Mouse (Mus musculus): ENCODE data around the gene Dlgap1. TPM values are rescaled to one million over a fixed set of nuclear protein-coding genes. Genes with fewer than 3 reads are reported as not detected.

Gene Dlgap1
- 0.50 and 0.62 TPM in 2 replicates for polyA plus RNA-seq (2015; fragmentation: Nextera tagmentation; extraction: Ambion mirVana)

DNA sequence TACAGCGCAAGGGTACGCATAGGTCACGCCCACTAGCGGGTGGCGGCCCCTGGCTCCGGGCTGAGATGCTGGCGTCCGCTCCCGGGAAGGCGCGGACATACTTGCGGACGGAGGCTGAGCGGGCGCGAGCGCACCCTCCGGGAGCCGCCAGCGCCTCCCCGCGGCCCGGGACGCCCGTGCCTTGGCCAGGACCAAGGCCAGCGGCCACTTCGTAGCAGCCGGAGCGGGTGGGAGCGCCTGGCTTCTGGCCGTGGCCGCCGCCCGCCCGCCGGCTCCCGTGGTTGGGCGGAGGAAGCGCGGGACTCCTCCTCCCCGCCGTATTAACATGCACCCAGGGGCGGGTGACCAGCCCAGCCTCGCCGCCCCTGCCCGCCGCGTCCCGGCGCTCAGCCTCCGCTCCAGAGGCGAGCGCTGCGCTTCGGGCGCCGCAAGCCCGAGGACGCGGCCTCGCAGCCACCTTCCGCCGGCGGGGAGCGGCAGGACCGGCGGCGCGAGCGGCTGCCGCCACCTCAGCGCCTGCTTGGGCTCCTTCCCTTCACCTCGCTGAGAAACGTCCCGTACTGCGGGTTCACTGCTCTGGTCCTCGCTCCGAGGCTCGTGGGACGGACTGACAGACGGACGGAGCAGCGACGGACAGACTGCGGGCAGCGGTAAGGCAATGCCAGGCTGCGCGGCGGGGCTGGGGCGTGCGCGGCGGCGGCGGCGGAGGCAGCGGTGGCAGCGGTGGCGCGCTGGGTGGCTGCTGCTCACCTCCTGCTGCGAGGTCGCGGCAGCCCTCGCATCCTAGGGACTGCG is at the start of gene Dlgap1:
TSS of gene Dlgap1 (plus strand) at position 53 of the 795 bp plus-strand sequence.
- Histone ChIP-seq H3K4me1 (peaks cover 9% of the 10 kb centered on the region; the same call in 1 of the 2 replicates), H3K9ac (no peak within 1 kb of the TSS), H3K4me3 (peak within 1 kb of the TSS; percentile 47), H3K27ac (no peak within 1 kb of the TSS), H3K4me2 (peak within 1 kb of the TSS; percentile 94), H3K36me3 (no peaks in the 10 kb centered on the region), H3K27me3 (peaks cover 37% of the 10 kb centered on the region), H3K9me3 (no peaks in the 10 kb centered on the region)
- WGBS = under 1% methylated on average over 102 of the region's 105 CpGs
- ATAC-seq (ENCODE audit: borderline replicate concordance, extremely low read depth, low FRiP score, low TSS enrichment) = peak; percentile 95

DNA sequence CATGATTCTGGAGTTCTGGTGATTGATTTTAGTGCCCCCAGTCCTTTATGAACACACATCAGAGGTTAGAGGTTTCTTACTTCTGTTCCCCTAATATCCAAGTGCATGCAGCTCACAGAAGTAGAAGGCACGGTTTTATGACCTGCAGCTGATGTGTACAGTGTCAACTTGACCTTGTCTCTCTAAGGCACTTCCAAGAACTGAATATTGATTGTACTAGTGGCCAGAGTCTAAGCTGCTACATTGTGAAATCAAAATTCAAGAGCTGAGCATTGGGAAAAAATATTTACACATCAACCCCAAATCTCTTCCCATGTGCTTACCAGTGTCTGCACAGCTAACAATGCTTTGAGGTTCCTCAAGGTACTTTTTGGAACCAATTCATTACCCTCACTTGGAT is 13.9 kb upstream of the Dlgap1 start:
- Histone ChIP-seq H3K4me2 (no peak overlapping the region), H3K36me3 (no peaks in the 10 kb centered on the region), H3K4me1 (no peaks in the 10 kb centered on the region), H3K27me3 (no peaks in the 10 kb centered on the region), H3K9ac (no peak overlapping the region), H3K9me3 (no peaks in the 10 kb centered on the region), H3K27ac (no peak overlapping the region), H3K4me3 (no peak overlapping the region)
- 59% methylated on average over 1 of the region's 1 CpGs for WGBS
- no peak for ATAC-seq (ENCODE audit: borderline replicate concordance, extremely low read depth, low FRiP score, low TSS enrichment)

DNA sequence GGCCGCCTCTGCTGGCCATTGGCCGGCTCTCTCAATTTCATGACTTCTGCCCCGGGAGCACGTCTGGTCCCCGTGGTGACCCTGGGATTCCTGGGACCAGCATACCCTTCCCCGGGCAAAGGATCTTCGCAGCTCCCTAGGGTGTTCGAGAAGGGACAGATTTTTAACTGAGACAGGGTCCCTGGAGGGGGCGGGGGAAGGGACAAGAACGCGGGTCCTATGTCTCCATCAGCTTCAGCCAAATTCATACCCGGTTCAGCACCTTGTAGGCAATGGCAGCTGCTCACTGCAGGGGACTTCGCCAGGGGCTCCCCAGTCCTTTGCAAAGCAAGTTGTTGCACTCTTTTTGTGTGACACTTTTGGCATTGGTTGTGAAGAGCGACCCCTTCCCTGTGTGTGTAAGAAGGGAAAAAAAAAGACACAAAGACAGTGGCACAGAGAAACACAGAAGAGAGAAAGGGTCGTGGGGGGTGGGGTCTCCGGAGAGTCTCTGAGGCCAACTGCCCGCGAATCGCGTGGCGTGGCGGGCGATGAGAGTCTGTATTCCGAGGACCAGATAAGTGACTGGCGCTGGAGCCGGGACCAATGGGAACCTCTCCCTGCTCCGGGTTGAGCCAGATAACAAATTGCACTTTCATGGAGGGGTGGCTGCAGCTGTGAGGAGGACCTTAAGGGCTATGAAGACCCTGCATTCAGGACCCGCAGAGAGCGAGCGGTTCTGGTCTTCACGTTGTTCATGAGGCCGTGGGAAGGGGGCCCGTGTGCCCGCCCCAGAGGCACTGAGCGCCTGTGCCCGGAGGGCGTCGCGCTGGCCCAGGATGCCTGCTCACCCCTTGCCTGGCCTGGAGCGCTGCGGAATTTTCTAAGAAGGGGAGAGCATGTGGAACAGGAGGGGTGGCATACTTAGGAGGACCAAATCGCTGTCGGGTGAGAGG is 1.2 kb downstream of the Dlgap1 start:
- Histone ChIP-seq H3K36me3 (no peaks in the 10 kb centered on the region), H3K4me1 (peaks cover 9% of the 10 kb centered on the region; the same call in 1 of the 2 replicates), H3K4me3 (peak overlapping the region; percentile 47), H3K27ac (no peak overlapping the region), H3K27me3 (peaks cover 37% of the 10 kb centered on the region), H3K9ac (no peak overlapping the region), H3K4me2 (peak overlapping the region; percentile 94), H3K9me3 (no peaks in the 10 kb centered on the region)
- no peak for ATAC-seq (ENCODE audit: borderline replicate concordance, extremely low read depth, low FRiP score, low TSS enrichment)
- WGBS = 2% methylated on average over 43 of the region's 43 CpGs

DNA sequence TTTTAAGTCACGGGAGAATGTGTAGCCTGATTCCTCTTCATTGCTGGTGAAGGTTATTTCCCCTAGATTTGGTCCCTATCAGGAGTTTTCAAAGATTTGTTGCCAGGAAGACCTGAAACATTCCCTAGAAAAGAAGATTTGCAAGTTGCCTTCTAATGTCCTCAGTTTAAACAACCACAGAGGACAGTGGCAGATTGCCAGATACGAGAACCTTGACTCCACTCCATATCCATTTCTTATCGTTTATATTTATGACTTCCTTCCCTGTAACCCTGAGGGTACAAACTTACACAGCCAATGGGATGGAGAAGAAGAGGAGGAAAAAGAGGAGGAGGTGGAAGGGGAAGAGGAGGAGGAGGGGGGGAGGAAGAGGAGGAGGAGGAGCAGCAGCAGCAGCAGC is 4.2 kb downstream of the Dlgap1 start:
- peaks cover 9% of the 10 kb centered on the region; the same call in 1 of the 2 replicates for H3K4me1 ChIP-seq

DNA sequence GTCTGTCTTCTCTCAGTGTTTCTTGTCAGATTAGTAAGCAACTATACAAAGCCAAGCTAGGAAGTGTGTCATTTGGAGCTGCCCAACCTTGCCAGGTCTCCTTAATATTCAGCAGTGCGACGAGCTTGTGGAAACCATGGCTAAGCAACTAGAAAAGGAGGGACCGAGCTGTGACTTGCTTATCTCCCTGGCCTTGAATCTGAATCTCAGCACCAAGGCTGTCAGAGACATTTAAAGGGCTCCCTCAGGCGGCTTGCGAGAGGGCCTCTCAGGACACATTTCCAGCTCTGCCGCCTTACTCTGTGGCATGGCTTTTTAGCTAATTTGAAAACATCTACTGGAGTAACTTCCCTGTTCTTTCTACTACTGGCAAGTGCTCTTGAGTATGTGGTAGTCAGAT is 5.1 kb downstream of the Dlgap1 start:
- WGBS = 39% methylated on average over 6 of the region's 6 CpGs
- H3K36me3 ChIP-seq = no peaks in the 10 kb centered on the region

More for the DNA sequence above, 4.2 kb downstream of the Dlgap1 start:
- Histone ChIP-seq H3K9ac (no peak overlapping the region), H3K27ac (no peak overlapping the region), H3K4me2 (no peak overlapping the region), H3K27me3 (peaks cover 37% of the 10 kb centered on the region), H3K9me3 (no peaks in the 10 kb centered on the region), H3K36me3 (no peaks in the 10 kb centered on the region), H3K4me3 (no peak overlapping the region)
- WGBS = 46% methylated on average over 3 of the region's 3 CpGs
- ATAC-seq (ENCODE audit: borderline replicate concordance, extremely low read depth, low FRiP score, low TSS enrichment) = no peak

DNA sequence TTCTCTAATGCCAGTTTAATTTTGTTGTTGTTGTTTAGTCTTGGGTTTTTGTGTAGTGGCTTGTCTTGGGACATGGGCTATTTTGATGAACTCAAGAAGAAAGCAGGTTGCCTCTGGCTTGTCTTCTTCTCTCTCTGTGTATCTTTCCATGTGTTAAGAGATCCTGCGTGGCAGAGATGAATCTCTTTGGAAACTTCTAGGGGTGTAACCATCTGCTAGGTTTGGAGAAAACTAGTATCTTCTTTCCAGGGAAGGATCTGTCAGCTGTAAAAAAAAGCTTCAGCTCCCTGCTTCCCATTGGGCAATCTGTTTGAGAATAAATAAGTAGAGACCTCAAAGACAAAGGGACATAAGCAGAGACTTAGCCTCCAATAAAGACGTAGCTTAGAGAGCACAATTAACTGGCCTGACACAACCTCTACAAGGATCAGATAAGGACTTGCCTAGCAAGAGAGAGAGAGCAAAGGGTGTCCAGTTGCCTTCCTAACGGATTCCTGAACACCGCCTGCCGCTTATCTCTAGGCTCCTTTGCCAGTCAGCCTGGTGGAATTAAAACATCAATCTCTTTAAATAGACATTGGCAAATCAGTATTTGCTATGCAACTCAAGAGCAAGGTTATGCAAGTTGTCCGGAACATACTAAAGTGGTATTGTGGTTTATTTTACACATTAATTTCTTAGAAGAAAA is 13.5 kb downstream of the Dlgap1 start:
- Histone ChIP-seq H3K36me3 (no peaks in the 10 kb centered on the region), H3K27me3 (no peaks in the 10 kb centered on the region), H3K27ac (no peak overlapping the region), H3K9ac (no peak overlapping the region), H3K4me2 (no peak overlapping the region), H3K4me3 (no peak overlapping the region), H3K9me3 (no peaks in the 10 kb centered on the region), H3K4me1 (no peaks in the 10 kb centered on the region)
- 40% methylated on average over 6 of the region's 6 CpGs for WGBS
- no peak for ATAC-seq (ENCODE audit: borderline replicate concordance, extremely low read depth, low FRiP score, low TSS enrichment)

More for the DNA sequence above, 5.1 kb downstream of the Dlgap1 start:
- Histone ChIP-seq H3K4me2 (no peak overlapping the region), H3K27me3 (peaks cover 32% of the 10 kb centered on the region), H3K27ac (no peak overlapping the region), H3K4me1 (peaks cover 9% of the 10 kb centered on the region; the same call in 1 of the 2 replicates), H3K9me3 (no peaks in the 10 kb centered on the region), H3K4me3 (no peak overlapping the region), H3K9ac (no peak overlapping the region)
- no peak for ATAC-seq (ENCODE audit: borderline replicate concordance, extremely low read depth, low FRiP score, low TSS enrichment)

DNA sequence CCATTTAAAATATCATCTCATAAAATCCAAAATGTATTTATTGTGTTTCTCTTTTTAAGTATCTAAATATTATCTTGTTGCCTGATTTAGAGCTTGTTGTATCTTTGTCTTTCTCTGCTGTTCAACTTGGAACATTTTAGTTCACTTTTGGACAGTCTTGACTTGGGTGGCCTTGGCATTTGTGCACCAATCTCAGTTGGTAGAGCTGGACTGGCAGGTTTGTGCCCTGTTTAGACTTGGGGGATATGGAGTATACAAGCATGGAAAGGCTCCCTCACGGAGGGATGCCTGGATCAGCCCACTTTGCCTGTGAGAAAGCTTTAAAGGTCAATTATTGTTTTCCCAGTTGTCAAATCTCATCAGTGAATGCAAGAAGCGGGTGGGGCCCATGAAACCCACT is 27.5 kb downstream of the Dlgap1 start:
- H3K27ac ChIP-seq = no peak overlapping the region
- ATAC-seq (ENCODE audit: borderline replicate concordance, extremely low read depth, low FRiP score, low TSS enrichment) = no peak
- H3K9ac ChIP-seq = no peak overlapping the region
- H3K36me3 ChIP-seq = no peaks in the 10 kb centered on the region
- H3K4me1 ChIP-seq = no peaks in the 10 kb centered on the region
- H3K4me2 ChIP-seq = no peak overlapping the region
- 74% methylated on average over 2 of the region's 2 CpGs for WGBS
- H3K9me3 ChIP-seq = no peaks in the 10 kb centered on the region
- no peak overlapping the region for H3K4me3 ChIP-seq
- H3K27me3 ChIP-seq = no peaks in the 10 kb centered on the region

DNA sequence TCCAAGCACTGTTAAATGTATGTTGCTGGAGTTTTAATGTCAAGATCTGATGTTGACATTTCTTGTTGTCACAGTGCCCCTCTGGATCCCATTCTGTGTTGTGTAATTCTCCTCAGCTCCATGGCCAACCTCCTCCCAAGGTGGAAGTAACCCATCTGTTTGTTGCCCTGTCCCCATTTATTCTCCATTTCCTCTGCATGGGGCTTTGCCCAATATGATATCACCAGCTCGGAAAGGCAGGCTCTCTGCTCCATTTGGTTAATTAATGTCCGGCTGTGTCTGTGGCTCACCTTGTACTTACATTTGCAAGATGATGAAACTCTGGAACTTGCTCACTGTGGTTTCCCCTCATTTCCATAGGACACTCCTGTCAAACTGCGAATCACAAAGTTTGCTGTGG is 33.2 kb downstream of the Dlgap1 start:
- H3K4me3 ChIP-seq = no peak overlapping the region
- H3K27ac ChIP-seq = no peak overlapping the region
- H3K27me3 ChIP-seq = no peaks in the 10 kb centered on the region
- no peak overlapping the region for H3K4me2 ChIP-seq
- no peak overlapping the region for H3K9ac ChIP-seq
- 92% methylated on average over 3 of the region's 3 CpGs for WGBS
- H3K9me3 ChIP-seq = no peaks in the 10 kb centered on the region
- H3K36me3 ChIP-seq = no peaks in the 10 kb centered on the region
- no peak for ATAC-seq (ENCODE audit: borderline replicate concordance, extremely low read depth, low FRiP score, low TSS enrichment)
- no peaks in the 10 kb centered on the region for H3K4me1 ChIP-seq

DNA sequence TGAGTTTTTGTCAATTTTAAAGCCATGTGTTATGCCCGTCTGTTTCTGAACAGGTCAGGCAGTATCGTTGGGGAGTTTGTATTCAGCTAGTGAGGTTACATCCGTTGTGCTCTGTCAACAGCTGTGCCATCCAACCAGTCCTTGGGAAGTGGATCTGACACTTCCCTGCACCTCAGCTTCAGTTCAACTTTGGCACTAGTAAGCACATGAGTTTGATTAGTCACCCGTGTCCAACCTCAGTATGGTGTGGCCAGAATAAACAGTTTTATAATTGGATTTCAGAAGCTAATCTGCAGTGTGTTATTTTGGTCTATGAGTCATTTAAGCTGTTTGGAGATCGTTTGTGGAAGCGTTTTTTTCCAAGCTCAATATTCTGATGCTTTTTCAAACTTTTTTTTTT is 35.8 kb downstream of the Dlgap1 start:
- Histone ChIP-seq H3K36me3 (no peaks in the 10 kb centered on the region), H3K27ac (no peak overlapping the region), H3K9me3 (no peaks in the 10 kb centered on the region), H3K4me2 (no peak overlapping the region), H3K4me3 (no peak overlapping the region), H3K27me3 (no peaks in the 10 kb centered on the region), H3K4me1 (no peaks in the 10 kb centered on the region), H3K9ac (no peak overlapping the region)
- ATAC-seq (ENCODE audit: borderline replicate concordance, extremely low read depth, low FRiP score, low TSS enrichment) = no peak
- WGBS = 65% methylated on average over 6 of the region's 6 CpGs

DNA sequence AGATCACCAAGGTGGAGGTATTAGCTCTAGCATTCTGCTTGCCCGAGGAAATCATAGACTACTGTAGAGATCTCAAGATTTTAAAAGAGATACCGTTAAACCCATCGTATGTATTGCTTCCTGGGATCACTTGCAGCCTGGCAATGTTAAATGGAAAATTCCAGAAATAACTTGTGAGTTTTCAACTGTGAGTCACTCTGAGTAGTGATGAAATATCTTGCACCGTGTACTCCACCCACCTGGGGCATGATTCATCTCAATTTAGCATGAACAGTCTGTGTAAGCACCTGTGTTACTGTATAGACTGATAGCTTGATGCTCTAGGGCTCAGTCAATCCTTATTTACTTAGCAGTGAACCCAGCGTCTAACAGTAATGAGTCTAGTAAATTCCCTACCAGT is 38.7 kb downstream of the Dlgap1 start:
- Histone ChIP-seq H3K27me3 (no peaks in the 10 kb centered on the region), H3K36me3 (no peaks in the 10 kb centered on the region), H3K4me3 (no peak overlapping the region), H3K4me2 (no peak overlapping the region), H3K27ac (no peak overlapping the region), H3K4me1 (no peaks in the 10 kb centered on the region), H3K9me3 (no peaks in the 10 kb centered on the region), H3K9ac (no peak overlapping the region)
- 81% methylated on average over 5 of the region's 5 CpGs for WGBS
- no peak for ATAC-seq (ENCODE audit: borderline replicate concordance, extremely low read depth, low FRiP score, low TSS enrichment)

DNA sequence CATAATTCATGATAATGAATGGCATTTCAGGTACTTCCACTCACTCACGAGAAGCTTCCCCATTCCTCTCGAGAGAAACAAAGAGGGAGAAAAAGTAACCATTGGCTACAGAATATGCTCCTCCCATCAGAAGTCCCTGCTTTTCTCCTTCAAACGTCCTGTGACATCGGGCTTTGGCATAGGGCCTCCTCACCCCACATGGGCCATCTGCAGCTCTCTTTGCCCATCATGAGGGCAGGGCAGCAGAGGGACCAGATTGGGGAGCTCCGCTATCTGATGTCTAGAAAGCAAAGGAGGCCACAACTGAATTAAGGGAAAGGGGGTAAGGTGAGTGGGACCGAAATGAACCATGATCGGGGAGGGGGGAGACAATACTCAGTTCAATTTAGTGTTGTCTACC is 47.6 kb downstream of the Dlgap1 start:
- no peak overlapping the region for H3K27ac ChIP-seq
- WGBS = 62% methylated on average over 7 of the region's 7 CpGs
- no peak overlapping the region for H3K9ac ChIP-seq
- H3K4me1 ChIP-seq = no peaks in the 10 kb centered on the region
- H3K9me3 ChIP-seq = no peaks in the 10 kb centered on the region
- H3K4me3 ChIP-seq = no peak overlapping the region
- ATAC-seq (ENCODE audit: borderline replicate concordance, extremely low read depth, low FRiP score, low TSS enrichment) = no peak
- no peak overlapping the region for H3K4me2 ChIP-seq
- no peaks in the 10 kb centered on the region for H3K36me3 ChIP-seq
- no peaks in the 10 kb centered on the region for H3K27me3 ChIP-seq

All from lung, embryonic 15.5 days (tissue).